Mouse (Mus musculus): ENCODE results near the gene a.
"Not testable (repeated sequence)": the region's sequence is repeated elsewhere in the genome, so short reads cannot be mapped to it uniquely, and the experiment has no call there.

Gene a

DNA sequence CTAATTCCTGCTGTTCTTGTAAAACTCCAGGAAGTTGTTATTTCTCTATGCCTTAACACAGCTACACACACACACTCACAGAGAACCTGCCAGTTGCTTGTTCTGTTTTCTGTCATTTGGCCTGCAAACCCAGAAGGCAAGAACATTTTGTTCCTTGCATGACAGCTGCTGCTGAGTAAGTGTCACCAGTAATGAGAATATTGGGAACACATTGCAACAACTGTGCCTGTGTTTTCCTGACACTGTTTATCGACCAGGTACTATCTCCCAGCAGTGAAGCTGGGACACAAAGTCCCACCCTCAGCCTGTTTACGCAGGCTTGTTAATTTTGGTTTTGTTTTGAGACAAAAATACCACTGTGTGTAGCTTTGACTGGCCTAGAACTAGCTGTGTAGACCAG is 261.5 kb downstream of the a start:
- no peak for DNase-seq (ENCODE audit: low spot score in 2 of 2)

DNA sequence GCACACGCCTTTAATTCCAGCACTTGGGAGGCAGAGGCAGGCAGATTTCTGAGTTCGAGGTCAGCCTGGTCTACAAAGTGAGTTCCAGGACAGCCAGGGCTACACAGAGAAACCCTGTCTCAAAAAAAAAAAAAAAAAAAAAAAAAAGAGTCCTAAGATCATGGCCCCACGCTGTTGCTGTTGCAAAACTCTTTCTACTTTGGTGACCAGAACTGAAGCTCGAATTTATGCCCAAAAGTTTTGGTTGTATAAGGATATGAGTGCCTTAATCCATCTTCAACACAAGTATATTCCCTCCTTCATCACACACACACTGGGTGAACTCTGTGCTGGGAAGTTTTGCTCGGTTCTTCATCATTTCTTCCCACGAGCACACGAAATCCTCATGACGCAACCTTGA is 262.3 kb downstream of the a start:
- not testable (repeated sequence) for DNase-seq (ENCODE audit: low spot score in 2 of 2)

GRCm38 (mm10) chr2:155054672-155055071 is 263.5 kb downstream of the a start:
- no peak for DNase-seq (ENCODE audit: low spot score in 2 of 2)

- DNase-seq (ENCODE audit: low spot score in 2 of 2): no peak
Measured at GRCm38 (mm10) chr2:155056076-155056578, 264.9 kb downstream of the a start.

GRCm38 (mm10) chr2:155057361-155057760 is 266.2 kb downstream of the a start:
- no peak for DNase-seq (ENCODE audit: low spot score in 2 of 2)

GRCm38 (mm10) chr2:155071027-155071426 is 279.8 kb downstream of the a start:
- no peak for DNase-seq (ENCODE audit: low spot score in 2 of 2)

GRCm38 (mm10) chr2:155072353-155073145 is 281.3 kb downstream of the a start:
- no peak for DNase-seq (ENCODE audit: low spot score in 2 of 2)

GRCm38 (mm10) chr2:155073347-155073746 is 282.1 kb downstream of the a start:
- no peak for DNase-seq (ENCODE audit: low spot score in 2 of 2)

- peak; percentile 87 to 93 for DNase-seq (ENCODE audit: low spot score in 2 of 2)
Measured at GRCm38 (mm10) chr2:155073978-155074765, 283.0 kb downstream of the a start, which contains the start of gene Ahcy. Gene Ahcy, minus strand, starts transcription at chr2:155074497.

- DNase-seq (ENCODE audit: low spot score in 2 of 2): peak; percentile 21 to 69
Measured at GRCm38 (mm10) chr2:155074766-155075330, 283.6 kb downstream of the a start.

DNA sequence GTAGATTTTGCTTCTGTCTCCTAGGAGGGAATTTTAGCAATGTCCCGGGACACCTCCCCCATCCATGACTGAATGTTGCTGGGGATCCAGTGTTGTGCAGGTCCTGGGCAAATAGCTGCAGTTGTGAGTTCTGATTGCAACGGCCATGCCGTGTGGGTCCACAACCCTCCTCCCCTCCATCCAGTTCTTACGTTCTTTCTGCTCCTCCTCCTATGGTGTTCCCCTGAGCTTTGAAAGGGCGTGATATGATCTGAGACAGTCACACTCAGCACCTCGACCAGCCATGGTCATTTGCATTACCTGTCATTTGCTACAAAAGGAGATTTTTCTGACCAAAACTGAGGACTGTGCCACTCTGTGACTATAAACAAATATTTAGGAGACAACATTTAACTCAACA is 284.4 kb downstream of the a start:
- no peak for DNase-seq (ENCODE audit: low spot score in 2 of 2)

DNA sequence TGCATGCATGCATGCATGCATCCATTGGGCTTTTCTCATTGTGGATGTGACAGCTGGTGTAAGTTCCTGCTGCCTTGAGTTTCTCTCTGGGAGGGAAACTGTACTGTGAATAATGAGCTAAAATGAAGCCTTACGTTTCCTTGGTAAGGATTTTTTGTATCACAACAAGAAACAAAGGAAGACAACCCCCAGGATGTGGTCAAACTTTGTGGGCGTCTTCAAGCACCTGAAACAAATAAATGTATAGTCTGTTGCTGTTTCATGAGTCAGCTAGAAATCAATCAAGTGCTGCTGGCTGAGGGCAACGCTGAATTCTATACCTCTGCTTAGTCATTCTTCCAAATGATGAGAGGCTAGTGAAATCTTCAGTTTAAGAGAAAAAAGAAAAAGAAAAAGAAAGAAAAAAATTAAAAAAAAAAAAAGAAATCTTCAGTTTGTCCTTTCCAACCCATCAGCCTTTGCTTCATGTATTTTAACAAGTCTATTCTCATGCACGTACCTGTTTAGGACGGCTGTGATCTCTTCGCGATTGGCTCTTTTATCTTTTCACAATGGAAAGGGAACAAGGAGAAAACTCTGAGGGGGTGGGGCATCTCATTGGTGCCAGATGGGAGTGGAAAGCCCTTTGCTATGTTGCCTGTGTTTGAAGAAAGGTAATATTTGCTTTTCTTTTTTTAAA is 288.4 kb downstream of the a start:
- no peak for DNase-seq (ENCODE audit: low spot score in 2 of 2)

DNA sequence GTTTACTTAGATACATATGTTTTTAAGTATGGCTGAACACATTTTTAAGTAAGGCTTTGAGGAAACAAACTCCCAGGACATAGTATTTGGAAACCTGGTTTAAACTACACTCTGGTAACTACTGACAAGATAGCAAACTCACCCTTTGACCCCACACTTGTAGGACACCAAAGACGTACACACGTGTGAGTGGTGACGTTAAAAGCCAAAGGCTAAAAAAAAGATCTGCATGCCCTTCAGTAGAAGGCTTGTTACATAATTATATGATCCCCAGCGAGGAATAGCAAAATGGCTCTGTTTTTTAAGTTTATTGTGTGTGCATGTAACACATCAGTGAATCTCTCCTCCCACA is 289.0 kb downstream of the a start:
- DNase-seq (ENCODE audit: low spot score in 2 of 2): no peak

DNA sequence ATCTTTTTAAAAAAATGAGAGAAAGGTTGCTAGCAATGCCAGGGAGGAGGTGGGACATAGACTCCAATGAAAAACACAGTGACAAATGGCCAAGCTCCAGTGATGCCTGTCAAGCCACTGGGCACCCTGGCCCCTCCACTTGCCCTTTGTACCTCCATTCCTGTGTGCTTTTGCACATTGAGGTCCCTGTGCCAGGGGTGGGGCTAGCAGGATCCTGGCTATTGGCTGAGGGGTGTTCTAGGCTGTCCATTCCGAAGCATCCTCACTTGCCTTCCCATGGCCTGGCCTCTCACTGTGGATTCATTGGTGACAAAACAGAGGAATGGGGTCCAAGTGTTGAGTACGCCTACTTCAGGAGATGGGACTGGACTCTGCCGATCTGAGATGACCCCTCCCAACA is 289.9 kb downstream of the a start:
- no peak for DNase-seq (ENCODE audit: low spot score in 2 of 2)

GRCm38 (mm10) chr2:155082121-155082803 is 291.1 kb downstream of the a start:
- peak; percentile 74 to 87 for DNase-seq (ENCODE audit: low spot score in 2 of 2)

- no peak for DNase-seq (ENCODE audit: low spot score in 2 of 2)
Measured at GRCm38 (mm10) chr2:155084546-155084945, 293.3 kb downstream of the a start.

DNA sequence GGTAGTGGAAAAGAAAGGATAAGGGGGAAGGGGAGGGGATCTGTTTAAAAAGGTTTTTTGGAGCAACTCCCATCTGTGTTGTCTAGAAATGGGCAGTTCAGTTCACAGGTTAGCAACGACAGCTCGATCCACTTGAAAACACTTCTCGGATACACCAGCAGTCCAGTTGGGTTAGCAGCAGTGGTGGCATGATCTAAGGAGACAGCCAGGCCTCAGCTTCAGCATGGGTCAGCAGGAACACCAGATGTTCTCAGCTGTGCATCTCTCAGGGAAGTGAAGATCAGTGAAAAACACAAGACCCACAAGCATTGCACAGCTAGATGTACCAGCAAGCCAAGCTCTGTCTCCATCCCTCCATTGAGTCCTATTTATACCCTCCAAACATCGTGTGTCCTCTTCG is 295.1 kb downstream of the a start:
- DNase-seq (ENCODE audit: low spot score in 2 of 2): no peak

GRCm38 (mm10) chr2:155088264-155088663 is 297.1 kb downstream of the a start:
- no peak for DNase-seq (ENCODE audit: low spot score in 2 of 2)

DNA sequence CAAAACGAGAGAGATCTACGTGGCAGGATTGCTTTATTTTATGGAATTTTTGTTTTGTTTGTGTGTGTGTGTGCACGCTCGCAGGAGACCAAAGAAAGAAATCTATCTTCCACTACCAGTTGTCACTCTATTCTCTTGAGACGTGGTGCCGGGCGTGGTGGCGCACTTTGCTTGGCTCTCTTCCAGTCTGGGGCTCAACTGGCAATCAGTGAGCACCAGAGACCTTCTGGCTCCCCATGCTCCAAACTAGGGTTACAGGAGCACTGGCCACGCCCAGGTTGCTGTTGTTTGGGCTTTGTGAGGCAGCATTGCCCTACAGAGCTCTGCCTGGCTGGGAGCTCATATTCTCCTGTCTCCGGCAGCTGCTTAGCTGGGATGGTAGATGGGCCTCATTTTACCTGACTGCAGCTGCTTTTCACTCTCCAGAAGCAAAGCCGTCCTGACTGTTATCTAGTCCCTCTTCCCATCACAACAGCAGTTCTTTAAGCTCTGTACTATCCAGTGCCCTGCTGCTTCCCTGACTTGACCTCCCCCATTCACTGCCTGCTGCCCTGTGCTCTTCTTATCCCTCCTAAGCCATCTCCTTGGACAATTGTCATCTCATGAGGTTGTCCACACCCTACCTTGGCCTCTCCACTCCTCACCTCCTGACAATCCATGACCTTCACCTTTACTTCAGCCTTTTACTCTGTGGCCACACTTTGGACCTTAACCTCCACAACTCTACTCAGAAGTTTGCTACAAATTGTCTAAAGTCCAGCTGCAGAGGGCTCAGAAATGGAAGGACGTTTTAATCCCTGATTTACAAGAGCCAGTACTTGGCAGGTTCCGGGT is 299.9 kb downstream of the a start:
- peak; percentile 85 to 86 for DNase-seq (ENCODE audit: low spot score in 2 of 2)

GRCm38 (mm10) chr2:155091743-155092075 is 300.5 kb downstream of the a start:
- no peak for DNase-seq (ENCODE audit: low spot score in 2 of 2)

DNA sequence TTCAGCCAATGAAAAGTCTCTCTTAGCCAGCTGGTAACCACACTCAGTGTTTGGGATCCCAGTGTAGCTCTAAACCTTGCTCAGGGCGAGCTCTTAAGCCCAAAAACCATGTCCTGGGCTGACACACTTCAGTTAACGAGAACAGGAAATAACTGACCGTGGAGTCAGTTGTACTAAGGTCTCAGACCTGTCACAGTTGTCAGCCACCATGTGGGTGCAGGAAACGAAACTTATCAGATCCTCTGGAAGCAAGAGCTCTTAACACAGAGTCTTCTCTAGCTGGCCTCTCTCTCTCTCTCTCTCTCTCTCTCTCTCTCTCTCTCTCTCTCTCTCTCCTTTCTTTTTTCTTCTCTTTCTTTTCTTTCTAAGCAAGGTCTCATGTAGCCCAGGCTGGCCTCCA is 302.2 kb downstream of the a start:
- no peak for DNase-seq (ENCODE audit: low spot score in 2 of 2)

All from spleen, postnatal 4 days (tissue).